Comparison of ENCODE assay signal across 8 mouse cellular contexts in genomic region chr4:137698076-137698985, GRCm38 (mm10). TPM values are rescaled to one million over a fixed set of nuclear protein-coding genes. Genes with fewer than 3 reads are reported as not detected.
DNase-seq lines count a peak whose midpoint lies in the region; ATAC-seq and TF ChIP-seq lines count a peak whose summit lies in the region.

No protein-coding gene starts in this region.

- H3K27ac ChIP-seq in liver, embryonic 12.5 days: no peak overlapping the region
- no peak overlapping the region for H3K27ac ChIP-seq in liver, embryonic 11.5 days (ENCODE audit: low read depth, low read length)
- H3K27ac ChIP-seq in gastrocnemius, adult 2 months: no peak overlapping the region; the same call in 1 of the 2 replicates
- H3K27ac ChIP-seq in midbrain, postnatal 0 days (ENCODE audit: low read depth, low read length): no peak overlapping the region

- no peak for DNase-seq in liver, embryonic 11.5 days (ENCODE audit: low spot score)
- peak; percentile 73 to 78 for DNase-seq in cerebellum, postnatal 36 days
- peak; percentile 78 for DNase-seq in kidney, postnatal 14 days
- peak; percentile 74 to 89 for DNase-seq in lung, postnatal 4 days
- no peak for DNase-seq in gastrocnemius, adult 2 months
- no peak for DNase-seq in natural killer cell, adult 2 months (ENCODE audit: low spot score in 2 of 2)
- no peak for DNase-seq in midbrain, postnatal 0 days (ENCODE audit: low spot score)

- intact Hi-C loops in gastrocnemius, adult 2 months (cut with DNase I): no loop called here

- no peak for TF ChIP-seq CTCF in gastrocnemius, adult 2 months (IDR thresholded peaks at IDR 0.05)
- TF ChIP-seq CTCF in midbrain, postnatal 0 days (IDR thresholded peaks at IDR 0.05): no peak

- H3K4me2 ChIP-seq in liver, embryonic 12.5 days: no peak overlapping the region
- H3K4me2 ChIP-seq in liver, embryonic 11.5 days: no peak overlapping the region
- no peak overlapping the region for H3K4me2 ChIP-seq in midbrain, postnatal 0 days (ENCODE audit: low read depth, low read length, poor library complexity, severe bottlenecking)

- peaks cover 19% of the 10 kb centered on the region for H3K4me1 ChIP-seq in liver, embryonic 12.5 days
- peaks cover 6% of the 10 kb centered on the region for H3K4me1 ChIP-seq in liver, embryonic 11.5 days (replicated peaks; ENCODE audit: control insufficient read depth, insufficient read depth, low read length)
- 0 out of 2 replicates have a peak, but pooled peaks cover 7% of the 10 kb centered on the region for H3K4me1 ChIP-seq in midbrain, postnatal 0 days (ENCODE audit: insufficient read depth, low read length)

- H3K36me3 ChIP-seq in liver, embryonic 12.5 days: no peaks in the 10 kb centered on the region
- H3K36me3 ChIP-seq in liver, embryonic 11.5 days (ENCODE audit: control insufficient read depth, insufficient read depth, low read length): no peaks in the 10 kb centered on the region
- H3K36me3 ChIP-seq in midbrain, postnatal 0 days (ENCODE audit: insufficient read depth, low read length): no peaks in the 10 kb centered on the region; the same call in 1 of the 2 replicates

- no peak overlapping the region for H3K4me3 ChIP-seq in liver, embryonic 12.5 days
- H3K4me3 ChIP-seq in liver, embryonic 11.5 days (ENCODE audit: low read depth, low read length): no peak overlapping the region
- no peak overlapping the region for H3K4me3 ChIP-seq in gastrocnemius, adult 2 months
- no peak overlapping the region for H3K4me3 ChIP-seq in midbrain, postnatal 0 days (ENCODE audit: low read depth, low read length)

- H3K27me3 ChIP-seq in liver, embryonic 12.5 days (replicated peaks): peaks cover 26% of the 10 kb centered on the region; the same call in 1 of the 2 replicates
- H3K27me3 ChIP-seq in liver, embryonic 11.5 days (replicated peaks; ENCODE audit: control insufficient read depth, insufficient read depth, low read length): no peaks in the 10 kb centered on the region
- no peaks in the 10 kb centered on the region for H3K27me3 ChIP-seq in midbrain, postnatal 0 days (ENCODE audit: insufficient read depth, low read length)

- 67% methylated on average over 7 of the region's 7 CpGs for WGBS in liver, embryonic 12.5 days (ENCODE audit: insufficient replicate concordance)
- 73% methylated on average over 7 of the region's 7 CpGs for WGBS in liver, embryonic 11.5 days
- WGBS in midbrain, postnatal 0 days: 79% methylated on average over 7 of the region's 7 CpGs

- no peaks in the 10 kb centered on the region for H3K9me3 ChIP-seq in liver, embryonic 12.5 days (replicated peaks)
- no peaks in the 10 kb centered on the region for H3K9me3 ChIP-seq in liver, embryonic 11.5 days (ENCODE audit: control insufficient read depth, low read length)
- no peaks in the 10 kb centered on the region for H3K9me3 ChIP-seq in midbrain, postnatal 0 days (ENCODE audit: low read length)

- peak; percentile 49; the same call in 1 of the 2 replicates for ATAC-seq in liver, embryonic 12.5 days
- ATAC-seq in liver, embryonic 11.5 days (replicated peaks; ENCODE audit: low FRiP score): no peak
- no peak for ATAC-seq in midbrain, postnatal 0 days (ENCODE audit: low FRiP score)

- H3K9ac ChIP-seq in liver, embryonic 12.5 days: no peak overlapping the region
- H3K9ac ChIP-seq in liver, embryonic 11.5 days (ENCODE audit: low read depth, low read length): no peak overlapping the region
- no peak overlapping the region for H3K9ac ChIP-seq in midbrain, postnatal 0 days (replicated peaks; ENCODE audit: low read length, poor library complexity, severe bottlenecking)

RNA-seq across cellular contexts. Expression of gene Rap1gap, which starts 33.8 kb away (rescaled TPM):
- polyA plus RNA-seq in liver, embryonic 12.5 days (2016; fragmentation: Nextera tagmentation; extraction: Ambion mirVana): 2.2 and 2.3 TPM in 2 replicates
- polyA plus RNA-seq in liver, embryonic 11.5 days (2014; fragmentation: Nextera tagmentation; extraction: Ambion mirVana): 3.2 and 4.1 TPM in 2 replicates
- 1 to 10 TPM; 4.4 to 8.6 TPM for total RNA-seq in gastrocnemius, adult 2 months (2021)
- total RNA-seq in midbrain, postnatal 0 days (2014; rRNA removed): 232 and 270 TPM in 2 replicates
- polyA plus RNA-seq in midbrain, postnatal 0 days (2015; fragmentation: Nextera tagmentation; extraction: Ambion mirVana): 115 and 123 TPM in 2 replicates

Comparison
In these comparisons a context has a peak if more than half of its experiments do, and no peak if none do; other contexts are left out.
1. DNase-seq: peak in cerebellum, postnatal 36 days (2 of 2), kidney, postnatal 14 days (single experiment) and lung, postnatal 4 days (2 of 2); none in liver, embryonic 11.5 days (single experiment), gastrocnemius, adult 2 months (single experiment), natural killer cell, adult 2 months (0 of 2) and midbrain, postnatal 0 days (single experiment).
2. RNA of gene Rap1gap, which starts 33.8 kb away (polyA plus RNA-seq): 115 to 123 TPM in midbrain, postnatal 0 days; 3.2 to 4.1 TPM in liver, embryonic 11.5 days and 2.2 to 2.3 TPM in liver, embryonic 12.5 days; every median in the first group is over 10 times any median in the second.